ENCODE assay signal across 8 mouse cellular contexts in genomic region chr15:83148395-83148794, GRCm38 (mm10). TPM values are rescaled to one million over a fixed set of nuclear protein-coding genes. Genes with fewer than 3 reads are reported as not detected.
A peak's percentile ranks its signal among the peaks of the same experiment; 100 is the strongest.
DNase-seq lines count a peak whose midpoint lies in the region; ATAC-seq and TF ChIP-seq lines count a peak whose summit lies in the region.

No protein-coding gene starts in this region.

- ATAC-seq in hindbrain, embryonic 13.5 days (ENCODE audit: low FRiP score), result no peak
- ATAC-seq in midbrain, embryonic 12.5 days (ENCODE audit: low FRiP score, low read depth), result no peak

- peak overlapping the region; percentile 99 for H3K27ac ChIP-seq in hindbrain, embryonic 13.5 days
- H3K27ac ChIP-seq in midbrain, embryonic 12.5 days (replicated peaks), result peak overlapping the region; percentile 98

- peak overlapping the region; percentile 96 for H3K4me3 ChIP-seq in lung, adult 2 months (replicated peaks; ENCODE audit: extremely low read depth, low read depth, low read length)
- peak overlapping the region; percentile 58 for H3K4me3 ChIP-seq in hindbrain, embryonic 13.5 days
- H3K4me3 ChIP-seq in midbrain, embryonic 12.5 days, result peak overlapping the region; percentile 97

- no peak for TF ChIP-seq POLR2A in lung, adult 2 months (IDR thresholded peaks at IDR 0.05; ENCODE audit: borderline replicate concordance, extremely low read depth, low read depth, low read length)

- H3K9me3 ChIP-seq in hindbrain, embryonic 13.5 days, result no peaks in the 10 kb centered on the region
- H3K9me3 ChIP-seq in midbrain, embryonic 12.5 days, result no peaks in the 10 kb centered on the region

- H3K4me1 ChIP-seq in lung, adult 2 months (ENCODE audit: control insufficient read depth, insufficient read depth, low read length), result peaks cover 14% of the 10 kb centered on the region
- peaks cover 38% of the 10 kb centered on the region for H3K4me1 ChIP-seq in hindbrain, embryonic 13.5 days (replicated peaks)
- peaks cover 27% of the 10 kb centered on the region for H3K4me1 ChIP-seq in midbrain, embryonic 12.5 days

- under 1% methylated on average over 21 of the region's 21 CpGs for WGBS in lung, adult 2 months
- WGBS in hindbrain, embryonic 13.5 days, result 6% methylated on average over 21 of the region's 21 CpGs
- 4% methylated on average over 21 of the region's 21 CpGs for WGBS in midbrain, embryonic 12.5 days

- DNase-seq in lung, adult 2 months, result no peak
- no peak for DNase-seq in lung, postnatal 36 days
- peak; percentile 35 for DNase-seq in c-Kit-negative CD71-positive TER-119-positive erythroid progenitor cells, embryonic 14.5 days (ENCODE audit: low read depth, low spot score)
- DNase-seq in left cerebral cortex, postnatal 10 days (ENCODE audit: extremely low spot score in 1 of 2, low spot score in 2 of 2), result no peak
- no peak for DNase-seq in frontal cortex, adult 2 months (ENCODE audit: extremely low spot score in 1 of 2, low spot score in 1 of 2)
- DNase-seq in gastrocnemius, postnatal 36 days, result no peak

- H3K36me3 ChIP-seq in hindbrain, embryonic 13.5 days, result peaks cover 26% of the 10 kb centered on the region
- peaks cover 33% of the 10 kb centered on the region for H3K36me3 ChIP-seq in midbrain, embryonic 12.5 days

- H3K27me3 ChIP-seq in hindbrain, embryonic 13.5 days, result no peaks in the 10 kb centered on the region
- no peaks in the 10 kb centered on the region for H3K27me3 ChIP-seq in midbrain, embryonic 12.5 days

- no peak for TF ChIP-seq CTCF in lung, adult 2 months (IDR thresholded peaks at IDR 0.05; ENCODE audit: insufficient read depth, low read length)

- intact Hi-C loops in left cerebral cortex, postnatal 10 days (cut with DNase I), result no loop called here
- intact Hi-C loops in gastrocnemius, postnatal 36 days (cut with DNase I), result no loop called here

- H3K9ac ChIP-seq in hindbrain, embryonic 13.5 days, result peak overlapping the region; percentile 87
- peak overlapping the region; percentile 97 for H3K9ac ChIP-seq in midbrain, embryonic 12.5 days (replicated peaks)

- peak overlapping the region; percentile 79 for H3K4me2 ChIP-seq in hindbrain, embryonic 13.5 days
- peak overlapping the region; percentile 93 for H3K4me2 ChIP-seq in midbrain, embryonic 12.5 days (replicated peaks)

RNA-seq across cellular contexts. Expression of gene Poldip3, which starts 0.8 kb away (rescaled TPM):
- polyA plus RNA-seq in lung, adult 2 months (2012; rRNA removed), result 46.5 and 55.8 TPM in 2 replicates
- polyA plus RNA-seq in hindbrain, embryonic 13.5 days (2015; fragmentation: Nextera tagmentation; extraction: Ambion mirVana), result 144 and 146 TPM in 2 replicates
- 183 and 185 TPM in 2 replicates for polyA plus RNA-seq in midbrain, embryonic 12.5 days (2016; fragmentation: Nextera tagmentation; extraction: Ambion mirVana)
- 10 to 100 TPM; 85.9 to 86.5 TPM for total RNA-seq in left cerebral cortex, postnatal 10 days (2021)
- polyA plus RNA-seq in frontal cortex, adult 2 months (2012; rRNA removed), result 67.7 and 76.6 TPM in 2 replicates
- total RNA-seq in gastrocnemius, postnatal 36 days (2021), result 10 to 100 TPM; 14.1 to 16.9 TPM

RNA-seq across cellular contexts. Expression of gene Cyb5r3, which starts 24.0 kb away (rescaled TPM):
- polyA plus RNA-seq in lung, adult 2 months (2012; rRNA removed), result 438 and 440 TPM in 2 replicates
- polyA plus RNA-seq in hindbrain, embryonic 13.5 days (2015; fragmentation: Nextera tagmentation; extraction: Ambion mirVana), result 117 and 134 TPM in 2 replicates
- 139 and 148 TPM in 2 replicates for polyA plus RNA-seq in midbrain, embryonic 12.5 days (2016; fragmentation: Nextera tagmentation; extraction: Ambion mirVana)
- 10 to 100 TPM; 91.1 to 94.6 TPM for total RNA-seq in left cerebral cortex, postnatal 10 days (2021)
- polyA plus RNA-seq in frontal cortex, adult 2 months (2012; rRNA removed), result 62.2 and 64.4 TPM in 2 replicates
- total RNA-seq in gastrocnemius, postnatal 36 days (2021), result 10 to 100 TPM; 41.8 to 54.2 TPM

RNA-seq across cellular contexts. Expression of gene Rrp7a, which starts 25.8 kb away (rescaled TPM):
- 82.1 and 85.3 TPM in 2 replicates for polyA plus RNA-seq in lung, adult 2 months (2012; rRNA removed)
- polyA plus RNA-seq in hindbrain, embryonic 13.5 days (2015; fragmentation: Nextera tagmentation; extraction: Ambion mirVana), result 72.7 and 74.8 TPM in 2 replicates
- 64.6 and 73.9 TPM in 2 replicates for polyA plus RNA-seq in midbrain, embryonic 12.5 days (2016; fragmentation: Nextera tagmentation; extraction: Ambion mirVana)
- 100 to 1,000 TPM; 122 to 128 TPM for total RNA-seq in left cerebral cortex, postnatal 10 days (2021)
- 109 and 111 TPM in 2 replicates for polyA plus RNA-seq in frontal cortex, adult 2 months (2012; rRNA removed)
- total RNA-seq in gastrocnemius, postnatal 36 days (2021), result 10 to 100 TPM; 33.6 to 40.4 TPM

RNA-seq across cellular contexts. Expression of gene Serhl, which starts 59.1 kb away (rescaled TPM):
- polyA plus RNA-seq in lung, adult 2 months (2012; rRNA removed), result 38.6 and 43.5 TPM in 2 replicates
- polyA plus RNA-seq in hindbrain, embryonic 13.5 days (2015; fragmentation: Nextera tagmentation; extraction: Ambion mirVana), result 30.8 and 32.4 TPM in 2 replicates
- polyA plus RNA-seq in midbrain, embryonic 12.5 days (2016; fragmentation: Nextera tagmentation; extraction: Ambion mirVana), result 42.6 and 43.0 TPM in 2 replicates
- 10 to 100 TPM in 1 of 2 experiments, 1 to 10 TPM in 1; 6.6 to 10.2 TPM for total RNA-seq in left cerebral cortex, postnatal 10 days (2021)
- 14.5 and 15.7 TPM in 2 replicates for polyA plus RNA-seq in frontal cortex, adult 2 months (2012; rRNA removed)
- total RNA-seq in gastrocnemius, postnatal 36 days (2021), result 10 to 100 TPM; 25.8 to 27.5 TPM
